Mouse (Mus musculus) kidney, postnatal 25 days (tissue): ENCODE results near the gene Frrs1.

Source experiments
- DNase-seq, 2 experiments: peaks; one replicate each; pipeline ENCODE4 v3.0.0; 2021; ENCODE audit warnings: mixed read lengths in 2 of 2

Frrs1 gene

DNA sequence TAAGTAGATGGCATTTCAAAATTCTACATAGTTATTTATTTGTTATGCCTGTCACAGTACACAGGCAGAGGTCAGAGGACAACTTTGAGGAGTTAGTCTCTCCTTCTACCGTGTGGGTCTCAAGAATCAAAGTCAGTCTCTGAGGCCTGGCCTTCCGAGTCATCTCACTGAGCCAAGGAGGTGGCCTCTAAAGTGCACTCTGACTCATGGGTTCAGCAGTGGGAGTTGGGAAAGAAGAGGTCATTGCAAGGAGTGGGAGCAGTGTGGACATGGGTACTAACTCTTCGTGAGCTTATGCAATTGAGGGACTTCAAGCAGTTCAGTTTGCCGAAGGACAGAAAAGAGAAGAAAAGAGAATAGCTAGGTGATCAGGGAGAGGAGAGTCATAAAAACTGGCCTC is 10.3 kb upstream of the Frrs1 start:
- no peak for DNase-seq

GRCm38 (mm10) chr3:116850376-116850775 is 8.9 kb upstream of the Frrs1 start:
- no peak for DNase-seq

- no peak for DNase-seq
Measured at GRCm38 (mm10) chr3:116852421-116852820, 6.8 kb upstream of the Frrs1 start.

DNA sequence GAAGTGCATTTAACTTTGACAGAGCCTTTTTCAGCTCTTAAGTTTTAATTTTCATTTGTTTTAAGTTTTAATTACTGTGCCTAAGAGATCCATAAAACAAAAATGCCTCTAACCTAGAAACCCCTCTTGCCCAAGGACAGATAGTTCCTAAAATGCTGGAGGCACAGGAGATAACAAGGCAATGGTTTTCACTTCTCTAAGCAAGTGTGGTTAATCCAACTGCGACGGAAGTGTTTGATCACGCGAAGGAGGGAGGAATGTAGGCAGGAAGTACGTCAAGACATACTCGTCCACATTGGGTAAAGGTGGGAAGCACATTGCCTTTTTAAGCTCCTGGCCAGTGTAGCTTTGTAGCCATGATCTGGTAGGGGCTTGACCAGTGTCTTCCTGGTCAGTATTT is 1.7 kb upstream of the Frrs1 start:
- DNase-seq: no peak

- DNase-seq: no peak
Measured at GRCm38 (mm10) chr3:116859752-116860151, 488 bp downstream of the Frrs1 start.

DNA sequence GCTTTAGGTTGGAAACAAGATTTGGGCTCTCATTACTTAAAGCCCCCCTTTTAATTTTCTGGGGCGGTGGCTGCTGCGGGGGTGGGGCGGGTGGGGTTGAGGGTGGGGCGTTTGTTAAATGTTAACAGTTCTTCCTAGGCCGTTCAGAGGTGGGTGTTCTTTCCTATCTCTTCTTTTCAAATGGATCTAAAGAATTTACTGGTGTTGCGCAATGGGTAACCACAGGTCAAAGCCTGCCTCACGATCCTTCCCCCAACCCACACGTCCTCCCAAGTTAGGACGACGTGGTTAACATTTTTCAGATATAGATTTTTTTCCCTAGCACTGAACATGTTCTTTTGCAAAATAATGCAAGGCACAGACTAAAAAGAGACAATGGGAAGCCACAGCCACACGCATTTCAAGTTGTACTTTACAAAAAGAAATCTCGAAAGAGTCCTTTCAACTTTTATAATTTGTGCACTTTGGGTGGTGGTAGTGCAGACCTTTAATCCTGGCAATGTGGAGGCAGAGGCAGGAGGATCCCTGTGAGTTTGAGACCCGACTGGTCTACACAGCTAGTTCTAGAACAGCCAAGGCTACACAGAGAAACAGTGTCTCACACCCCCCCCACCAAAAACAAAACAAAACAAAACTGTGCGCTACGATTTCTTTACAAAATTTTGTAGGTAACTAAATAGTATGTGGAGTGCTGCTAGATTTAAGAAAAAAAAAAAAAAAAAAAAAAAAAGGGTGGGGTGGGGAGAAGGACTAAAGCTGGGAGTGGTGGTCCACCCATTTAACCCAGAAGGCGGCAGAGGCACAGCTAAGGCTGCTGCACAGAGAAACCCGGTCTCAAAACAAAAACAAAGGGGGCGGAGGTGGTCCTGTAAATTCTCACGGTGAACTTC is 1.3 kb downstream of the Frrs1 start:
- DNase-seq: no peak

DNA sequence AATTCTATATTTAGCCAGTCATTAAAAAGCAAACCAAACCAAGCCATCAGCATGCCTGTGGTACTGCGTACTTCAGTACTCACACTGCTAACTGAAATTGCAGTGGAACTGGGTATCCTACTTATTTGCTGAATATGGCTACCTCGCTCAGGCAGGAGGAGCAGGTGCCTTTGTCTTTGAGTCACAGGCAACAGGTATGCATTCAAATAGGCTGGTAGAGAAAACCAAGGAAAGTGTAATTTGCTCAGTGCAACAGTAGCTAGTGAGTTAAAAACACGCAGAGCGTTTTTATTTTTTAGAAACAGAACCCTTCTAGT is 1.9 kb downstream of the Frrs1 start:
- DNase-seq: no peak

- DNase-seq: peak; percentile 75 to 89
Measured at GRCm38 (mm10) chr3:116861540-116862067, 2.3 kb downstream of the Frrs1 start.

- DNase-seq: no peak
Measured at GRCm38 (mm10) chr3:116862621-116863020, 3.4 kb downstream of the Frrs1 start.

DNA sequence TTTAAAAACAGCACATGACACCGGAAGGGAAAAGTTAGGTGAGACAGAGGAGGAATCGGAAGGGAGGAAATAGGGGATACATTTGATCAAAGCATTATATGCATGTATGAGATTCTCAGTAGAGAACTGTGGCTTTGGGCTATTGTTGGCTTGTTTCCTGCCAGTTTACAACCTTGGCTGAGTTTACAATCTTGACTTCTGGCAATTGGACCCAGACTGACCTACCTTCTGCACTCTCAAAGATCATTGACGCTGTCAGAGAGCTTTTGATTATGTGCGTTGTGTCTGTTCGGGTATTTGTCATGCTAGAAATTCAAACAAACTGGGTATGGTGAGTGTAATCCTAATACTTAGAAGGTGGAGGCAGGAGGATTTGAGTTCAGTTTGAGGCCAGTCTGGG is 5.2 kb downstream of the Frrs1 start:
- DNase-seq: peak in 1 of 2 experiments; percentile 8

DNA sequence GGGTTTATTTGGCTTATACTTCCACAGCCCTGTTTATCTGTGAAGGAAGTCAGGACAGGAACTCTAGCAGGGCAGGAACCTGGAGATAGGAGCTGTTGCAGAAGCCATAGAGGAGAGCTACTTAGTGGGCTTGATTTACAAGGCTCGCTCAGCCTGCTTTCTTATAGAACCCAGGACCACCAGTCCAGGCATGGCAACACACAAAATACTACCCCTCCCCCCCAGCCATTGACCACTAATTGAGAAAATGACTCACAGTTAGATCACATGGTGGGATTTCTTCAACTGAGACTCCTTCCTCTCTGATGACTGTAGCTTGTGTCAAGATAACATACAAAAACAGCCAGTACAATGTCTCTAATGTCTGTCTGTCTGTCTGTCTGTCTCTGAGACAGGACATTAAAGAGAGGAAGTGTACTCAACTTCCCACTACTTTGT is 6.0 kb downstream of the Frrs1 start:
- DNase-seq: no peak

DNA sequence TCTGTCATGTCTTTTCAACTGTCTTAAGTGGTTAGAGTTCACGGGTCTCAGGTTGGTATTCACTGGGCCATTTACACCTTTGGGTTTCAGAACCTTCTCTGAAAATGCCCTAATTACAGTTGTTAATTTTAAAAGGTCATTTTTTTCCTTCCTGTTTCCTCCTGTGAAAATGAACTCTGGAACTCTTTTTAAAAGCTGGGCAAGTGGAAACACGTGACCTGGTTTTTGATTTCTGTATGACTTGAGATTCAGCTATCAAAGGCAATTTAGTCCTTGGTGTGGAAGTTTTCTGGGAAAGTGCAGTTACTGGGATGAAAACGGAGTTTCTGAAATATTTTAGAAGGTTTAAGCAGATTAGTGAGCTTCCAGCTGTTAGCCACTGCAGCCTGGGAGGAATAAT is 11.1 kb downstream of the Frrs1 start:
- DNase-seq: no peak

GRCm38 (mm10) chr3:116882221-116882960 is 23.1 kb downstream of the Frrs1 start:
- DNase-seq: no peak

- no peak for DNase-seq
Measured at GRCm38 (mm10) chr3:116884941-116885340, 25.7 kb downstream of the Frrs1 start.

DNA sequence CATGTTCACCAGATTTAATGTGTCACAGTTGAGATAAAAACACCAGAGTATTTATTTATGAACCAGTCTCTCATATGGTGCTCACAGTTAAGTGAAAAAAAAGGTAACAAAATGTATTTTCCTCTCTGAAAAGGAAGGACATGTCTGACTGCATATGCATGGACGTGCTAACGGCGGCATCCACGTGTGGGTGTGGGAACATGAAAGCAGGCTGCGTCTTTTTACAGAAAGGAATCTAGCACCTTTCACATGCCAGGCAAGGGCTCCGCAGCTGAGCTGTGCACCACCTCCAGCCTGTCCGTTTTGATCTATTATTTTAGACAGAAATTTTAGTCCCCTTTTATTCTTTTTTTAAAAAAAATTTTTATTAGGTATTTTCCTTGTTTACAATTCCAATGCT is 30.1 kb downstream of the Frrs1 start:
- DNase-seq: no peak

DNA sequence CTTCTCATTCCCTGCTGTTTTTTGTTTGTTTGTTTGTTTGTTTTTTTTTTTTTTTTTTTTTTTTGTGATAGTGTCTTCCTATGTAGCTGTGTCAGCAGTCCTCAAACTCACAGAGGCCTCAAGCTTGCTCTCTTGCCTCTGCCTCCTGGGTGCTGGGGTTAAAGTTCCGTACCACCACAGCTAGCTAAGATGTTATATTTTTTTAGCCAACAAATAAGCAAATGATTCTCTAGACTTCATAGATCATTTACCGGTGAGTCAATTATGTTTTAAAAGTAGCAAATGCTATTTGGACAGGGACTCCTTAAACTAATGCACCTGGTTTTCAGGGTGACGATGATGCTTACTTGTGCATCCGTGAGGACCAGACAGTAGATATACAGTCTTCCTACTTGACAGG is 31.3 kb downstream of the Frrs1 start:
- DNase-seq: peak; percentile 46 to 78

GRCm38 (mm10) chr3:116891436-116892205 is 32.4 kb downstream of the Frrs1 start:
- DNase-seq: peak; percentile 12 to 54

- DNase-seq: no peak
Measured at GRCm38 (mm10) chr3:116892206-116892563, 32.9 kb downstream of the Frrs1 start.

- peak; percentile 87 to 91 for DNase-seq
Measured at GRCm38 (mm10) chr3:116892872-116893271, 33.6 kb downstream of the Frrs1 start.

DNA sequence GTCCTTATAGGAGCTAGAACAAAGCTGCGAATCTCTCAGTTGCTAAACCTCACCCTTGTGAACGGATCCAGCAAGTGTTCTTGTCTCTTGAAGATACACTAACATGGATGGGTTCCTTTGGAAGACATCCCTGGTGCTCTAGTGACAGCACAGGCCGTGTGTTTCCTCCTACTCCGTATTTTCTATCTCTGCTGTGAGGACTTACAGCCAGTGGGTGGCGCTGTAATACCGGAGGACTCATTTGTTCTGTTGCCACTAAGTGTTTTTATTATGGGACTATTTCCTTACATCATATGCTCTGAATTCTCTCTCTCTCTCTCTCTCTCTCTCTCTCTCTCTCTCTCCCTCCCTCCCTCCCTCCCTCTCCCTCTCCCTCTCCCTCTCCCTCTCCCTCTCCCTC is 44.9 kb downstream of the Frrs1 start:
- DNase-seq: peak; percentile 61 to 74

- no peak for DNase-seq
Measured at GRCm38 (mm10) chr3:116905898-116906297, 46.6 kb downstream of the Frrs1 start.

- no peak for DNase-seq
Measured at GRCm38 (mm10) chr3:116906596-116906995, 47.3 kb downstream of the Frrs1 start.

GRCm38 (mm10) chr3:116914374-116914773 is 55.1 kb downstream of the Frrs1 start:
- DNase-seq: no peak
